Mouse (Mus musculus) splenic B cell, adult 2 months (primary cell): ENCODE results near the gene Focad.
A peak's percentile ranks its signal among the peaks of the same experiment; 100 is the strongest.
"Not testable (repeated sequence)": the region's sequence is repeated elsewhere in the genome, so short reads cannot be mapped to it uniquely, and the experiment has no call there.

Source experiments
- DNase-seq: peaks from one replicate; pipeline ENCODE4 v3.0.0-alpha.2; 2011; ENCODE audit warnings: low read depth, low spot score
- H3K27me3 ChIP-seq: 2 replicates; pipeline ENCODE4 v1.6.1; 2012; ENCODE audit warnings: mild to moderate bottlenecking, low read length, moderate library complexity, mixed read lengths; ENCODE audit not compliant: control insufficient read depth, poor library complexity, insufficient read depth, severe bottlenecking
- H3K36me3 ChIP-seq: 2 replicates; pipeline ENCODE4 v1.6.1; 2012; ENCODE audit warnings: mild to moderate bottlenecking, low read length, moderate library complexity, mixed read lengths; ENCODE audit not compliant: control insufficient read depth, poor library complexity, insufficient read depth, severe bottlenecking

The Focad gene

GRCm38 (mm10) chr4:88338130-88338529 is 243.7 kb downstream of the Focad start:
- H3K27me3 ChIP-seq = no peaks in the 10 kb centered on the region
- no peak for DNase-seq
- H3K36me3 ChIP-seq = no peaks in the 10 kb centered on the region

GRCm38 (mm10) chr4:88344468-88344867 is 250.0 kb downstream of the Focad start:
- DNase-seq = no peak
- Histone ChIP-seq H3K27me3 (no peaks in the 10 kb centered on the region), H3K36me3 (no peaks in the 10 kb centered on the region)

- DNase-seq = no peak
- no peaks in the 10 kb centered on the region for H3K27me3 ChIP-seq
- H3K36me3 ChIP-seq = no peaks in the 10 kb centered on the region
Observed at GRCm38 (mm10) chr4:88345065-88345464, 250.6 kb downstream of the Focad start.

- Histone ChIP-seq H3K36me3 (no peaks in the 10 kb centered on the region), H3K27me3 (no peaks in the 10 kb centered on the region)
- no peak for DNase-seq
Observed at GRCm38 (mm10) chr4:88345938-88346337, 251.5 kb downstream of the Focad start.

GRCm38 (mm10) chr4:88350910-88351309 is 256.5 kb downstream of the Focad start:
- no peaks in the 10 kb centered on the region for H3K36me3 ChIP-seq
- DNase-seq = peak; percentile 84

GRCm38 (mm10) chr4:88356652-88357051 is 262.2 kb downstream of the Focad start:
- no peaks in the 10 kb centered on the region for H3K27me3 ChIP-seq
- DNase-seq = peak; percentile 11
- H3K36me3 ChIP-seq = no peaks in the 10 kb centered on the region

More at GRCm38 (mm10) chr4:88350910-88351309, 256.5 kb downstream of the Focad start:
- no peaks in the 10 kb centered on the region for H3K27me3 ChIP-seq

- no peaks in the 10 kb centered on the region for H3K27me3 ChIP-seq
- H3K36me3 ChIP-seq = no peaks in the 10 kb centered on the region
- no peak for DNase-seq
Observed at GRCm38 (mm10) chr4:88357431-88357830, 263.0 kb downstream of the Focad start.

GRCm38 (mm10) chr4:88369951-88370350 is 275.5 kb downstream of the Focad start:
- no peak for DNase-seq
- no peaks in the 10 kb centered on the region for H3K27me3 ChIP-seq
- no peaks in the 10 kb centered on the region for H3K36me3 ChIP-seq

- Histone ChIP-seq H3K36me3 (no peaks in the 10 kb centered on the region), H3K27me3 (no peaks in the 10 kb centered on the region)
- no peak for DNase-seq
Observed at GRCm38 (mm10) chr4:88370819-88371218, 276.4 kb downstream of the Focad start.

- H3K27me3 ChIP-seq = no peaks in the 10 kb centered on the region
- H3K36me3 ChIP-seq = no peaks in the 10 kb centered on the region
- DNase-seq = no peak
Observed at GRCm38 (mm10) chr4:88372293-88373224, 278.1 kb downstream of the Focad start.

- no peaks in the 10 kb centered on the region for H3K36me3 ChIP-seq
Observed at GRCm38 (mm10) chr4:88390036-88390435, 295.6 kb downstream of the Focad start.

GRCm38 (mm10) chr4:88390596-88390995 is 296.2 kb downstream of the Focad start:
- not testable (repeated sequence) for H3K36me3 ChIP-seq, H3K27me3 ChIP-seq
- DNase-seq = peak; percentile 11

More at GRCm38 (mm10) chr4:88390036-88390435, 295.6 kb downstream of the Focad start:
- no peaks in the 10 kb centered on the region for H3K27me3 ChIP-seq
- DNase-seq = no peak

- Histone ChIP-seq H3K27me3 (no peaks in the 10 kb centered on the region), H3K36me3 (no peaks in the 10 kb centered on the region)
- DNase-seq = no peak
Observed at GRCm38 (mm10) chr4:88395717-88396116, 301.3 kb downstream of the Focad start.

GRCm38 (mm10) chr4:88396995-88397521 is 302.6 kb downstream of the Focad start:
- Histone ChIP-seq H3K27me3 (no peaks in the 10 kb centered on the region), H3K36me3 (no peaks in the 10 kb centered on the region)
- no peak for DNase-seq

- no peaks in the 10 kb centered on the region for H3K27me3 ChIP-seq
- no peak for DNase-seq
- no peaks in the 10 kb centered on the region for H3K36me3 ChIP-seq
Observed at GRCm38 (mm10) chr4:88400302-88400991, 306.0 kb downstream of the Focad start.
